Mouse (Mus musculus) A20 (cell line): ENCODE measurements at regions not wholly inside any gene's neighbourhood (a gene's known extent, or its start where the extent isn't known, plus 50 kb on each side); places are given as distances from the start of the nearest gene placed in this dataset.

Source experiments
- DNase-seq: peaks from one replicate; pipeline ENCODE4 v3.0.0-alpha.2; 2011; ENCODE audit warnings: low read depth, low spot score

GRCm38 (mm10) chr15:24972020-24972419 is 441.5 kb downstream of the Basp1 start:
- DNase-seq = no peak

GRCm38 (mm10) chr15:24969391-24969812 is 444.2 kb downstream of the Basp1 start:
- DNase-seq = no peak

GRCm38 (mm10) chr15:24968636-24969317 is 444.8 kb downstream of the Basp1 start:
- DNase-seq = no peak

- no peak for DNase-seq
Observed at GRCm38 (mm10) chr15:24929742-24930141, 483.8 kb downstream of the Basp1 start.

- DNase-seq = no peak
Observed at GRCm38 (mm10) chr15:24911866-24912265, 501.7 kb downstream of the Basp1 start.

- DNase-seq = no peak
Observed at GRCm38 (mm10) chr15:24911466-24911865, 502.1 kb downstream of the Basp1 start.

- no peak for DNase-seq
Observed at GRCm38 (mm10) chr15:24906957-24907356, 506.6 kb downstream of the Basp1 start.

GRCm38 (mm10) chr15:24878846-24879245 is 534.7 kb downstream of the Basp1 start:
- no peak for DNase-seq

GRCm38 (mm10) chr15:24877711-24878598 is 535.6 kb downstream of the Basp1 start:
- DNase-seq = no peak

- no peak for DNase-seq
Observed at GRCm38 (mm10) chr15:24876157-24876731, 537.3 kb downstream of the Basp1 start.

GRCm38 (mm10) chr15:24840271-24840670 is 573.3 kb downstream of the Basp1 start:
- DNase-seq = no peak

- DNase-seq = no peak
Observed at GRCm38 (mm10) chr15:24838390-24838789, 575.2 kb downstream of the Basp1 start.

GRCm38 (mm10) chr15:24827881-24828280 is 585.7 kb downstream of the Basp1 start:
- no peak for DNase-seq

- DNase-seq = no peak
Observed at GRCm38 (mm10) chr15:24827259-24827658, 586.3 kb downstream of the Basp1 start.

- DNase-seq = no peak
Observed at GRCm38 (mm10) chr15:24796836-24797235, 616.7 kb downstream of the Basp1 start.

- DNase-seq = no peak
Observed at GRCm38 (mm10) chr15:24793381-24793780, 620.2 kb downstream of the Basp1 start.

- no peak for DNase-seq
Observed at GRCm38 (mm10) chr15:24786336-24786735, 627.2 kb downstream of the Basp1 start.

GRCm38 (mm10) chr15:24778234-24778633 is 635.3 kb downstream of the Basp1 start:
- DNase-seq = no peak

- no peak for DNase-seq
Observed at GRCm38 (mm10) chr15:24751480-24752157, 661.9 kb downstream of the Basp1 start.

- DNase-seq = no peak
Observed at GRCm38 (mm10) chr15:24743240-24743639, 670.3 kb downstream of the Basp1 start.

- DNase-seq = no peak
Observed at GRCm38 (mm10) chr15:24725170-24725569, 688.4 kb downstream of the Basp1 start.

- no peak for DNase-seq
Observed at GRCm38 (mm10) chr15:24724664-24725063, 688.9 kb downstream of the Basp1 start.
